Mouse (Mus musculus): ENCODE measurements at regions not wholly inside any gene's neighbourhood (a gene's known extent, or its start where the extent isn't known, plus 50 kb on each side); places are given as distances from the start of the nearest gene placed in this dataset.

DNA sequence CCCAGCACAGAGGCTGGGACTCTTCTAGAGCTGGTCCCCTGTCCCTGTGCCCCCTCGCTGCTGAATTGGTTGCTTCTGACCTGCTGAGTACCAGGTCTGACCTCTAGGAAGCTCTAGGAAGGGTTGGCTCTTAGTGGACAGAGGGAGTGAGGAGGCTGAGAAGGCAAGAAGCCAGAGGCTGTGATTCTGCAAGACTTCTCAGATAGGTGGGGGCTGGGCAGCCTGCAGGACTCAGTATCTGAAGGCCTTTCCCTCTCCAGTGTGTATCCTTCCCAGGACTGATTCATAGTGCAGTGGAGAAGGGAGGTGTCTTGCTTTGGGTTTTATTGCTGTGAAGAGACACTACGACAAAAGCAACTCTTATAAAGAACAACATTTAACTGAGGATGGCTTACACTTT, 106.6 kb downstream of the Olfm1 start:
- TF ChIP-seq POLR2A (IDR thresholded peaks at IDR 0.05; ENCODE audit: extremely low read depth, insufficient read depth, low read length): no peak
- TF ChIP-seq CTCF (IDR thresholded peaks at IDR 0.05; ENCODE audit: extremely low read depth, insufficient read depth, low read length): no peak
